Mouse (Mus musculus) testis, adult 10 weeks (tissue): ENCODE results near the gene Odf4. TPM values are rescaled to one million over a fixed set of nuclear protein-coding genes. Genes with fewer than 3 reads are reported as not detected.

Experiments used
- polyA plus RNA-seq: library from polyadenylated mRNA; stranded (reverse); fragments of 350-450 nt; fragmentation: Illumina TruSeq; extraction: RNeasy Lipid Tissue Mini Kit (QIAGEN cat#74804); gene quantifications from one replicate; pipeline ENCODE4 v1.2.3, GENCODE M21; 2014; ENCODE audit warnings: low read depth, low replicate concordance

Odf4 gene
- polyA plus RNA-seq, result 157 TPM

DNA sequence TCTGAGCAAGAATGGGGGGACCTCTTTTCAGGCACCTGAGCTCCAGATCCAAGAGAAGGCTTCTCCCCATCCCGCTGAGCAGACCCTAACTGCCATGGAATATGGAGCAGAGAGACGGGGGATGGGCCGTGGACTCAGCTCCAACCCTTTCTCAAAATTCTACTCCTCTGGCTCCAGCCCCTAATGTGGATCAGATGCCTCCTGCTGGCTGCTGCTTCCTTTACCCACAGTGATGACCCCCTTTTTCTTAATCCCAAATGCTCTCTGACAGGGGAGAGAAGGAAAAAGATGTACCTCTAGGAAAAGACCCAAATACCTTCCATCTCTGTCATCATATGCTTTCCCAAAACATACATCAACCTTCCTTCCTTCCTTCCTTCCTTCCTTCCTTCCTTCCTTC is at the start of gene Odf4:
Odf4 (minus strand) TSS at position 101 of the 400 bp plus-strand sequence.

DNA sequence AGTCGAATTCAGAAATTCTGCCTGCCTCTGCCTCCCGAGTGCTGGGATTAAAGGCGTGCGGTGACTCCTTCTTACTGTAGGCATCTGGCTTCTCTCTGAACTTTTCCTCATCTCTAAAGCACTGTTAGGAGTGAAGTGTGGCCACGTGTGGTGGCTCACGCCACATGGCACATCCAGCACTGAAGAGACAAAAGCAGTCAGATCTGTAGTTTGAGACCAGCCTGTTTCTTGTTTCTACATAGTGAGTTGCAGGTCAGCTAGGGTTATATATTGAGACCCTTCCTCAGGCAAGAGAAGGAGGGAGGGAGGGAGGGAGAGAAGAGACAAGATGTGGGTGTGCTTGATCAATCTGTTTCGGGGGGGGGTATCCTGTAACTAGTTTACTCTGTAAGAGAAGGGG is 48.2 kb upstream of the Odf4 start, which contains the start of gene Rangrf:
Rangrf (minus strand) TSS at position 101 of the 400 bp plus-strand sequence.

DNA sequence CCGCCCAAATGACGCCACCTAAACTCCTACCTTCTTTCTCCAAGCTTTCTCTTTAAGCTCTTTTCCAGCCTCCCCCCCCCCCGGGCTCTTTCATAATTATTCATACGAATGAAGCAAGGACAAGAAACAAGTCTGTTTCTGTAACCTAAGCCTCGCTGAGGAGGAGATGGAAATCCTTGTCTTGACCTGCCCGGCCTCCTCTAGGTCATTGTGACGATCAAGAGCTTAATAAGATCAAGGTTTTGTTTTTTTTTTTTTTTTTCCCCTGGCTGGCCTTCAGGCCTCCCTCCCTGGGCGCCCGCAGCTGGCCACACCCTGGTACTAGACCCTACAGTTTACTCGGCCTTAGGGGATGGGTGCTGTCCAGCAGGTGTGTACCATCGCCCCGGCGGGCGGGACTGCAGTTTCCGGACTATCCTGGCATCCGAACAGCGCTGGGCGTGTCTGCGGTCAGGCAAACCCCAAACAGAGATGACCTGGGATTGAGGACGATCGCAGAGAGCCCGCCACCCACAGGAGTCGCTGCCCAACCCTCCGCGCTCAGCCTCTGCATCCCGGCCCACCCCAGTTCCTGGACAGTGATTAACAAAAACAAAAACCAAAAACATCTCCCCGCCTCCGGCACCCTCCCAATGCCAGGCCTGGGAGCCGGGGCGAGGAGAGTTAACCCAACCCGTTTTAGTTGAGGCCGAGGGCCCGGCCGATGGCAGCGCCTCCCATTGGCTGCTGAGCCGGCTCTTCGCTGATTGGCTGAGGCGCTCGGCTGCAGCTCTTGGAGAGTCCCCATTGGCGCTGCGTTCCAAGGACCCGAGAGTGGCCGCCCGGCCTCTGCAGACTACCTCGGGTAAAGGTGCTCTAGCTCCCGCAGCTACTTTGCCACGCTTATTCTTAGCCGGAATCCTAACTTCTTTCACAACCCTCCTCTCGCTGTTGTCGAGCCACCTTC is 40.7 kb upstream of the Odf4 start, which contains the start of gene Slc25a35:
Slc25a35 (plus strand) TSS at position 795 of the 946 bp plus-strand sequence.

DNA sequence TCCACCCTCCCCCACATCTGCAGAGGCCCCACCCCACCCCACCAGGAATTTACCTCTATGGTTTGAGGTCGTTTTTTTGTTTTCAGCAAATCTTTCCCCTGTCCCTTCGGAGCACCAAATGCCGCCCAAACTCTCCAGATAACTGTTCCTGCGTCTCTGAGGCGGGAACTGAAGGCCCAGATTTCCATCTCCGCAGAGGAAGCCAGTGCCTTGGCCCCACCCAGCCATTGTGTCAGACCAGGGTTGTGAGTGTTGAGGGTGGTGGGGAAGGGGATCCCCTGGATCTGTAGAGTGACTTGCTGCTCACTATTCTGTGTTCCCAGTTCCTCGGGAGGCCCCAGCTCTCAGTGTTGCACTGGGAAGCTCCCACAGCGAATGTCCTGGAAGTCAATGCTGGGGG is 30.4 kb upstream of the Odf4 start, which contains the start of gene Arhgef15:
Arhgef15 (minus strand) TSS at position 173 of the 400 bp plus-strand sequence.

DNA sequence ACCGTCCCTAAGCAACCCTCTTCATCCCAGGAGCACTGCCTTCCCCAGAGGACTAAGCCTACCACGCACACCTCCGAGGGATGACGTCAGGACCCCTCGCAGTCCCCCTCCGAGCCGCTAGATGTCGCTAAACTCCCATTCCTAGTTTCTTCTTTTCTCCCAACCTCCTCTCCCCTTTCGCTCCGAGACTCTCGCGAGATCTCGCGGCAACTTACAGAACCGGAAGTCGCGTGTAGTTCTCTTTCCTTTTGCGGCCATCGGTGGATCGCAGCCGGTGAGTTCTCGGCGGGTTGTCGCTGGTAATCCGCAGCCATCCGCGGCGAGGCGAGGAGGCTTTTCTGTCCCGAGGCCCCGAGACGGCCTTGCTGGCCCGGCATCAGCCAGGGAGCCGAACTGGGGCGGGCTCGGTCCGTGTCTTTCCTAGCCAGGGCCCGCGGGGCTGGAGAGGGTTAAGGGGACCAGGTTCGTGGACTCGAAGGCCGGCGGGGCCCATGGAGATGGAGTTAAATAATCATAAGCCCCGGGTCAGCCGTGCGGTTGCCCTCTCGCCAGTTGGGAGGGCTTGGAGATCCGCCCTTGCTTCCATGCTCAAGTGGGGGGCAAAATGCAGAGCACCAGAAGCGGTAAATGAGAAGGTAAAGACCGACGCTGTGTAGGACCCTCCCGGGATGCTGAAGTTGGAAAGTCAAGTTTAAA is 25.4 kb downstream of the Odf4 start, which contains the start of gene Rpl26:
Rpl26 (plus strand) TSS at position 233 of the 696 bp plus-strand sequence.

DNA sequence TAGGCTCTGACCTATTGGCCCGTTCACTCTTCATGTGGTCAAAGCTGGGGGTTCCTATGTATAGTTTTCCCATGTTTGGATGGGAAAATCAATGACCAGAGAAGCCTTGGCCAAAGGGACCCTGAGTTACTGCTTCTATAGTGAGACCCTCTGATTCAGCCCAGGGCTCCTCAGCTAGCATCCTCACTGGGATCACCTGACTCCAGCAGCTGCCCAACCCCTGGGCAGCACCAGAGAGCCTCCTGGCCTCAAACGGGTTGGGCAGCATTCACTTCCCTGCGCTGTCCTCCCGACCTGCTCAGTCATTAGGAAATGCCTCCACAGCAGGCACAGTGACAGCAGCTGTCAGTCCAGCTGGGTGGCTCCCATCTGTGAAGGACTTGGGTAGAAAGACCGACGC is 38.6 kb downstream of the Odf4 start, which contains the start of gene Rnf222:
Rnf222 (plus strand) TSS at position 301 of the 400 bp plus-strand sequence.

Other genes starting within 250 kb of the Odf4 start
- gene Myh10, start 235.5 kb downstream of the Odf4 start, polyA plus RNA-seq, result 41.9 TPM
- gene Ndel1, start 55.2 kb downstream of the Odf4 start, polyA plus RNA-seq, result 180 TPM
- 0.35 TPM for gene Rnf222, start 38.5 kb downstream of the Odf4 start, polyA plus RNA-seq
- 156 TPM for gene Rpl26, start 25.5 kb downstream of the Odf4 start, polyA plus RNA-seq
- 0.36 TPM for gene Arhgef15, start 30.4 kb upstream of the Odf4 start, polyA plus RNA-seq
- 17.4 TPM for gene Slc25a35, start 41.0 kb upstream of the Odf4 start, polyA plus RNA-seq
- gene Rangrf, start 48.1 kb upstream of the Odf4 start, polyA plus RNA-seq, result 253 TPM
- gene Pfas, start 81.4 kb upstream of the Odf4 start, polyA plus RNA-seq, result 5.7 TPM
- 10.1 TPM for gene Ctc1, start 88.8 kb upstream of the Odf4 start, polyA plus RNA-seq
- 6.0 TPM for gene Aurkb, start 118.6 kb upstream of the Odf4 start, polyA plus RNA-seq
- 3.4 TPM for gene Borcs6, start 132.6 kb upstream of the Odf4 start, polyA plus RNA-seq
- 13.2 TPM for gene Tmem107, start 143.7 kb upstream of the Odf4 start, polyA plus RNA-seq
- 28.8 TPM for gene Vamp2, start 161.4 kb upstream of the Odf4 start, polyA plus RNA-seq
- 2.2 TPM for gene Per1, start 168.1 kb upstream of the Odf4 start, polyA plus RNA-seq
- gene Hes7, start 193.3 kb upstream of the Odf4 start, polyA plus RNA-seq, result not detected
- not detected for gene 9130213A22Rik, start 195.5 kb upstream of the Odf4 start, polyA plus RNA-seq
- 0.77 TPM for gene Aloxe3, start 198.8 kb upstream of the Odf4 start, polyA plus RNA-seq
- gene Alox12b, start 229.9 kb upstream of the Odf4 start, polyA plus RNA-seq, result not detected